Mouse (Mus musculus): ENCODE results near the gene Shmt2. TPM values are rescaled to one million over a fixed set of nuclear protein-coding genes. Genes with fewer than 3 reads are reported as not detected.

Gene Shmt2
- polyA plus RNA-seq, 1 experiment = not detected

- WGBS = 10% methylated on average over 26 of the region's 26 CpGs
- no peak overlapping the region for H3K4me3 ChIP-seq (ENCODE audit: insufficient read depth, low read depth, low read length)
- TF ChIP-seq CTCF (IDR thresholded peaks at IDR 0.05; ENCODE audit: insufficient read depth, low read depth, low read length) (no peak), POLR2A (IDR thresholded peaks at IDR 0.05; ENCODE audit: insufficient read depth, low read depth, low read length) (no peak)
- no peak overlapping the region for H3K27ac ChIP-seq (ENCODE audit: insufficient read depth, low read depth, low read length)
- peaks cover 47% of the 10 kb centered on the region for H3K4me1 ChIP-seq (ENCODE audit: control insufficient read depth, insufficient read depth, low read length)
Observed at GRCm38 (mm10) chr10:127526048-127526447, 3.8 kb upstream of the Shmt2 start.

- no peak overlapping the region for H3K27ac ChIP-seq (ENCODE audit: insufficient read depth, low read depth, low read length)
- 8% methylated on average over 23 of the region's 23 CpGs for WGBS
- H3K4me1 ChIP-seq (ENCODE audit: control insufficient read depth, insufficient read depth, low read length) = peaks cover 50% of the 10 kb centered on the region
- no peak overlapping the region for H3K4me3 ChIP-seq (ENCODE audit: insufficient read depth, low read depth, low read length)
- TF ChIP-seq CTCF (IDR thresholded peaks at IDR 0.05; ENCODE audit: insufficient read depth, low read depth, low read length) (no peak), POLR2A (IDR thresholded peaks at IDR 0.05; ENCODE audit: insufficient read depth, low read depth, low read length) (no peak)
Observed at GRCm38 (mm10) chr10:127524646-127525255, 2.5 kb upstream of the Shmt2 start.

- Histone ChIP-seq H3K27ac (ENCODE audit: insufficient read depth, low read depth, low read length) (no peak overlapping the region), H3K4me1 (ENCODE audit: control insufficient read depth, insufficient read depth, low read length) (peaks cover 31% of the 10 kb centered on the region), H3K4me3 (ENCODE audit: insufficient read depth, low read depth, low read length) (peak overlapping the region; percentile 61)
- no peak for TF ChIP-seq POLR2A (IDR thresholded peaks at IDR 0.05; ENCODE audit: insufficient read depth, low read depth, low read length)
- TF ChIP-seq CTCF (IDR thresholded peaks at IDR 0.05; ENCODE audit: insufficient read depth, low read depth, low read length) = no peak
- 9% methylated on average over 12 of the region's 12 CpGs for WGBS
Observed at GRCm38 (mm10) chr10:127521611-127522080, 598 bp downstream of the Shmt2 start.

GRCm38 (mm10) chr10:127520714-127521357, 1.4 kb downstream of the Shmt2 start:
- Histone ChIP-seq H3K27ac (ENCODE audit: insufficient read depth, low read depth, low read length) (no peak overlapping the region), H3K4me1 (ENCODE audit: control insufficient read depth, insufficient read depth, low read length) (peaks cover 23% of the 10 kb centered on the region), H3K4me3 (ENCODE audit: insufficient read depth, low read depth, low read length) (no peak overlapping the region)
- TF ChIP-seq POLR2A (IDR thresholded peaks at IDR 0.05; ENCODE audit: insufficient read depth, low read depth, low read length) (no peak), CTCF (IDR thresholded peaks at IDR 0.05; ENCODE audit: insufficient read depth, low read depth, low read length) (no peak)
- 90% methylated on average over 20 of the region's 20 CpGs for WGBS

- Histone ChIP-seq H3K27ac (ENCODE audit: insufficient read depth, low read depth, low read length) (no peak overlapping the region), H3K4me3 (ENCODE audit: insufficient read depth, low read depth, low read length) (no peak overlapping the region), H3K4me1 (ENCODE audit: control insufficient read depth, insufficient read depth, low read length) (peaks cover 21% of the 10 kb centered on the region)
- TF ChIP-seq POLR2A (IDR thresholded peaks at IDR 0.05; ENCODE audit: insufficient read depth, low read depth, low read length) (no peak), CTCF (IDR thresholded peaks at IDR 0.05; ENCODE audit: insufficient read depth, low read depth, low read length) (no peak)
- WGBS = 96% methylated on average over 37 of the region's 37 CpGs
Observed at GRCm38 (mm10) chr10:127519903-127520713, 2.1 kb downstream of the Shmt2 start.

- Histone ChIP-seq H3K4me1 (ENCODE audit: control insufficient read depth, insufficient read depth, low read length) (peaks cover 19% of the 10 kb centered on the region), H3K4me3 (ENCODE audit: insufficient read depth, low read depth, low read length) (no peak overlapping the region), H3K27ac (ENCODE audit: insufficient read depth, low read depth, low read length) (no peak overlapping the region)
- 93% methylated on average over 26 of the region's 26 CpGs for WGBS
- TF ChIP-seq CTCF (IDR thresholded peaks at IDR 0.05; ENCODE audit: insufficient read depth, low read depth, low read length) (no peak), POLR2A (IDR thresholded peaks at IDR 0.05; ENCODE audit: insufficient read depth, low read depth, low read length) (no peak)
Observed at GRCm38 (mm10) chr10:127519041-127519701, 3.1 kb downstream of the Shmt2 start.

GRCm38 (mm10) chr10:127517941-127518340, 4.3 kb downstream of the Shmt2 start:
- Histone ChIP-seq H3K4me3 (ENCODE audit: insufficient read depth, low read depth, low read length) (no peak overlapping the region), H3K27ac (ENCODE audit: insufficient read depth, low read depth, low read length) (no peak overlapping the region), H3K4me1 (ENCODE audit: control insufficient read depth, insufficient read depth, low read length) (peaks cover 31% of the 10 kb centered on the region)
- WGBS = 96% methylated on average over 22 of the region's 22 CpGs
- TF ChIP-seq POLR2A (IDR thresholded peaks at IDR 0.05; ENCODE audit: insufficient read depth, low read depth, low read length) = no peak
- no peak for TF ChIP-seq CTCF (IDR thresholded peaks at IDR 0.05; ENCODE audit: insufficient read depth, low read depth, low read length)

GRCm38 (mm10) chr10:127516576-127517260, 5.5 kb downstream of the Shmt2 start:
- 41% methylated on average over 30 of the region's 30 CpGs for WGBS
- TF ChIP-seq CTCF (IDR thresholded peaks at IDR 0.05; ENCODE audit: insufficient read depth, low read depth, low read length) (no peak), POLR2A (IDR thresholded peaks at IDR 0.05; ENCODE audit: insufficient read depth, low read depth, low read length) (no peak)
- Histone ChIP-seq H3K27ac (ENCODE audit: insufficient read depth, low read depth, low read length) (no peak overlapping the region), H3K4me1 (ENCODE audit: control insufficient read depth, insufficient read depth, low read length) (peaks cover 39% of the 10 kb centered on the region), H3K4me3 (ENCODE audit: insufficient read depth, low read depth, low read length) (no peak overlapping the region)
